Mouse (Mus musculus) ES-E14 (cell line): ENCODE measurements around the gene Smap1. TPM values are rescaled to one million over a fixed set of nuclear protein-coding genes. Genes with fewer than 3 reads are reported as not detected.
A peak's percentile ranks its signal among the peaks of the same experiment; 100 is the strongest.

Experiments
- DNase-seq: peaks from one replicate; pipeline ENCODE4 v3.0.0-alpha.2; 2013; ENCODE audit warnings: low read depth, low spot score
- H3K27ac ChIP-seq: 2 replicates; pipeline ENCODE4 v1.5.1; 2012; ENCODE audit warnings: low read depth, mild to moderate bottlenecking, low read length, moderate library complexity, mixed read lengths; ENCODE audit not compliant: poor library complexity, insufficient read depth, severe bottlenecking
- H3K36me3 ChIP-seq: 2 replicates; pipeline ENCODE4 v1.6.1; 2012; ENCODE audit warnings: mild to moderate bottlenecking, low read length, moderate library complexity, mixed read lengths; ENCODE audit not compliant: control insufficient read depth, poor library complexity, insufficient read depth, severe bottlenecking
- H3K4me1 ChIP-seq, 2 experiments: fragments of 150-350 bp in 1 of 2; sonication (generic) in 1 of 2; 2 replicates each; pipeline ENCODE4 v1.6.1; 2012; ENCODE audit warnings: low read length in 2 of 2, mild to moderate bottlenecking in 1 of 2, mixed read lengths in 1 of 2; ENCODE audit not compliant: control insufficient read depth in 2 of 2, insufficient read depth in 2 of 2, poor library complexity in 1 of 2
- H3K4me3 ChIP-seq, 2 experiments: fragments of 150-350 bp in 1 of 2; sonication (generic) in 1 of 2; 2 replicates each; pipeline ENCODE4 v1.5.1; 2012; ENCODE audit warnings: low read length in 2 of 2, low read depth in 1 of 2, mild to moderate bottlenecking in 1 of 2, mixed read lengths in 1 of 2; ENCODE audit not compliant: insufficient read depth in 1 of 2, poor library complexity in 1 of 2, severe bottlenecking in 1 of 2
- H3K9ac ChIP-seq: 2 replicates; pipeline ENCODE4 v1.6.1; 2012; ENCODE audit warnings: low read depth, mild to moderate bottlenecking, low read length, mixed read lengths; ENCODE audit not compliant: poor library complexity, insufficient read depth, severe bottlenecking
- H3K9me3 ChIP-seq: fragments of 150-350 bp; sonication (generic); 2 replicates; pipeline ENCODE4 v1.6.1; 2012; ENCODE audit warnings: low read depth, mild to moderate bottlenecking, low read length; ENCODE audit not compliant: control insufficient read depth, insufficient read depth
- CHD2 ChIP-seq: IDR thresholded peaks from 2 replicates; pipeline ENCODE4 v1.6.1; 2014; ENCODE audit warnings: mild to moderate bottlenecking, low read depth, low read length, inconsistent platforms
- HCFC1 ChIP-seq: IDR thresholded peaks from 2 replicates; pipeline ENCODE4 v1.6.1; 2012; ENCODE audit warnings: low read length, inconsistent platforms, borderline replicate concordance; ENCODE audit not compliant: insufficient read depth
- MAFK ChIP-seq: IDR thresholded peaks from 2 replicates; pipeline ENCODE4 v1.6.1; 2014; ENCODE audit warnings: mild to moderate bottlenecking, low read depth, low read length, inconsistent platforms; ENCODE audit not compliant: insufficient read depth
- ZC3H11A ChIP-seq: IDR thresholded peaks from 2 replicates; pipeline ENCODE4 v1.6.1; 2012; ENCODE audit warnings: low read depth, mild to moderate bottlenecking, inconsistent platforms, low read length, borderline replicate concordance
- ZNF384 ChIP-seq: IDR thresholded peaks from 2 replicates; pipeline ENCODE4 v1.6.1; 2012; ENCODE audit warnings: low read depth, low read length, inconsistent platforms
- in situ Hi-C, 2 experiments: fragments of 600-800 bp; cut with MboI; formaldehyde crosslinking; loops; one replicate each; pipeline ENCODE4 v1.15.1; 2025; ENCODE audit warnings: low sequenced_read_pairs in 2 of 2, inconsistent platforms in 1 of 2; ENCODE audit not compliant: unreplicated experiment in 2 of 2
- total RNA-seq: library from RNA; depleted of rRNA; stranded (reverse); fragments of 300-350 nt; gene quantifications from 2 replicates; pipeline ENCODE4 v1.2.3, GENCODE M21; 2012

Smap1 gene
- total RNA-seq, 1 experiment, result 41.3 TPM

- H3K9me3 ChIP-seq, result no peaks in the 10 kb centered on the region
- no peak overlapping the region for H3K27ac ChIP-seq
- no peaks in the 10 kb centered on the region for H3K36me3 ChIP-seq
- no peak overlapping the region for H3K4me3 ChIP-seq
- no peaks in the 10 kb centered on the region for H3K4me1 ChIP-seq
- no peak for DNase-seq
- TF ChIP-seq HCFC1 (no peak), ZNF384 (no peak), CHD2 (no peak), ZC3H11A (no peak), MAFK (no peak)
- no peak overlapping the region for H3K9ac ChIP-seq
- in situ Hi-C loops, result no loop called here
Observed at GRCm38 (mm10) chr1:23915483-23915882, 6.6 kb downstream of the Smap1 start.

- TF ChIP-seq HCFC1, result no peak
- no peak for TF ChIP-seq MAFK
- no peak for TF ChIP-seq ZNF384
- no peak for TF ChIP-seq CHD2
- H3K27ac ChIP-seq, result no peak overlapping the region
- in situ Hi-C loops, result no loop called here
Observed at GRCm38 (mm10) chr1:23912988-23913387, 9.1 kb downstream of the Smap1 start.

GRCm38 (mm10) chr1:23906082-23906481, 16.0 kb downstream of the Smap1 start:
- H3K4me3 ChIP-seq, result no peak overlapping the region
- H3K9me3 ChIP-seq, result no peaks in the 10 kb centered on the region
- TF ChIP-seq CHD2, result no peak
- TF ChIP-seq ZC3H11A, result no peak
- 0 out of 2 replicates have a peak, but pooled peaks have one; percentile 61 for TF ChIP-seq MAFK
- no peak for TF ChIP-seq ZNF384
- in situ Hi-C loops, result no loop called here
- no peaks in the 10 kb centered on the region for H3K4me1 ChIP-seq
- no peak overlapping the region for H3K9ac ChIP-seq
- no peak for DNase-seq
- H3K36me3 ChIP-seq, result no peaks in the 10 kb centered on the region
- no peak overlapping the region for H3K27ac ChIP-seq

More at GRCm38 (mm10) chr1:23912988-23913387, 9.1 kb downstream of the Smap1 start:
- Histone ChIP-seq H3K4me3 (no peak overlapping the region), H3K4me1 (no peaks in the 10 kb centered on the region), H3K9me3 (no peaks in the 10 kb centered on the region), H3K9ac (no peak overlapping the region), H3K36me3 (no peaks in the 10 kb centered on the region)
- DNase-seq, result no peak

DNA sequence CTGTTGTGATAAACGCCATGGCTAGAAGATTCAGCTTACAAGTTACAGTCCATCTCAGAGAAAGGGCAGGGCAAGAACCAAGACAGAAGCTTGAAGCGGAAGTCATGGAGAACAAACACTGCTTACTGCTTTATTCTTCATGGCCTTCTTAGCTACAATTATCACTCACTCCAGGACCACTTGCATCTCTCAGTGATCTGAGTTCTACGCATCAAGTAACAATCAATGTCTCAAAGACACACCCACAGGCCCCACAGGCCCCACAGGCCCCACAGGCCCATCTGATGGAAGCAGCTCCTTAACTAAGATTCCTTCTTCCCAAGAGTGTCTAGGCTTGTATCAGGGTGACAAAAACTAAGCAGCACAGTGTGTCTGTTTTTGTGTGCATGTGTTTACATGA, 18.8 kb downstream of the Smap1 start:
- Histone ChIP-seq H3K4me1 (no peaks in the 10 kb centered on the region), H3K9me3 (no peaks in the 10 kb centered on the region), H3K27ac (no peak overlapping the region), H3K36me3 (no peaks in the 10 kb centered on the region), H3K4me3 (no peak overlapping the region), H3K9ac (no peak overlapping the region)
- no peak for TF ChIP-seq MAFK
- no peak for TF ChIP-seq CHD2
- no peak for TF ChIP-seq ZNF384
- no peak for TF ChIP-seq HCFC1
- TF ChIP-seq ZC3H11A, result no peak
- no peak for DNase-seq
- in situ Hi-C loops, result no loop called here

GRCm38 (mm10) chr1:23902736-23903135, 19.4 kb downstream of the Smap1 start:
- Histone ChIP-seq H3K9me3 (no peaks in the 10 kb centered on the region), H3K27ac (no peak overlapping the region), H3K9ac (no peak overlapping the region), H3K4me3 (no peak overlapping the region), H3K36me3 (no peaks in the 10 kb centered on the region), H3K4me1 (no peaks in the 10 kb centered on the region)
- no peak for DNase-seq
- TF ChIP-seq MAFK (no peak), CHD2 (no peak), ZC3H11A (no peak), HCFC1 (no peak), ZNF384 (no peak)
- in situ Hi-C loops, result no loop called here
